Comparison of ENCODE assay signal across 8 mouse cellular contexts in genomic region chr11:59451086-59451485, GRCm38 (mm10). TPM values are rescaled to one million over a fixed set of nuclear protein-coding genes. Genes with fewer than 3 reads are reported as not detected.
DNase-seq lines count a peak whose midpoint lies in the region; ATAC-seq and TF ChIP-seq lines count a peak whose summit lies in the region.

Gene Snap47, minus strand, starts transcription at chr11:59451186.

- ATAC-seq in hindbrain, postnatal 0 days: no peak

- H3K27me3 ChIP-seq in heart, adult 2 months (ENCODE audit: control insufficient read depth, insufficient read depth, low read length): no peaks in the 10 kb centered on the region
- no peaks in the 10 kb centered on the region for H3K27me3 ChIP-seq in MEL (ENCODE audit: control insufficient read depth in 1 of 2, insufficient read depth in 2 of 2, low read length in 2 of 2)
- H3K27me3 ChIP-seq in hindbrain, postnatal 0 days (ENCODE audit: insufficient read depth, low read length): no peaks in the 10 kb centered on the region

- peak within 1 kb of the TSS; percentile 96 for H3K4me2 ChIP-seq in hindbrain, postnatal 0 days (ENCODE audit: low read depth, low read length)

- no peaks in the 10 kb centered on the region for H3K9me3 ChIP-seq in MEL (replicated peaks; ENCODE audit: insufficient read depth, low read length)
- no peaks in the 10 kb centered on the region for H3K9me3 ChIP-seq in hindbrain, postnatal 0 days (ENCODE audit: low read length)

- peak within 1 kb of the TSS; percentile 86 for H3K4me3 ChIP-seq in heart, adult 2 months
- H3K4me3 ChIP-seq in MEL (ENCODE audit: control insufficient read depth in 1 of 2, insufficient read depth in 1 of 2, low read depth in 2 of 2, low read length in 2 of 2) (peak within 1 kb of the TSS; percentile 87 to 95), macrophage (ENCODE audit: inconsistent target) (peak within 1 kb of the TSS; percentile 80)
- peak within 1 kb of the TSS; percentile 77 for H3K4me3 ChIP-seq in hindbrain, postnatal 0 days (ENCODE audit: low read length)

- H3K79me2 ChIP-seq in heart, adult 2 months (replicated peaks; ENCODE audit: control insufficient read depth, insufficient read depth, low read length): no peaks in the 10 kb centered on the region
- H3K79me2 ChIP-seq in MEL (ENCODE audit: control insufficient read depth, insufficient read depth, low read length, poor library complexity) (peaks cover 14% of the 10 kb centered on the region), macrophage (ENCODE audit: inconsistent target) (no peaks in the 10 kb centered on the region)

- H3K36me3 ChIP-seq in heart, adult 2 months (ENCODE audit: control insufficient read depth, insufficient read depth, low read length): no peaks in the 10 kb centered on the region; the same call in 1 of the 2 replicates
- H3K36me3 ChIP-seq in MEL (ENCODE audit: control insufficient read depth in 1 of 2, insufficient read depth in 2 of 2, low read length in 2 of 2) (peaks cover 9 to 10% of the 10 kb centered on the region in 2 experiments), macrophage (ENCODE audit: inconsistent target) (peaks cover 23% of the 10 kb centered on the region)
- peaks cover 18% of the 10 kb centered on the region for H3K36me3 ChIP-seq in hindbrain, postnatal 0 days (ENCODE audit: insufficient read depth, low read length)

- no peak for DNase-seq in heart, adult 2 months
- no peak for DNase-seq in heart, adult 11 months
- peak; percentile 25 for DNase-seq in MEL (ENCODE audit: low read depth, low spot score)
- no peak for DNase-seq in gastrocnemius, adult 18-20 months (ENCODE audit: low spot score)
- DNase-seq in hindbrain, postnatal 0 days (ENCODE audit: low spot score): no peak
- no peak for DNase-seq in natural killer cell, adult 2 months (ENCODE audit: low spot score in 2 of 2)
- DNase-seq in urinary bladder, postnatal 36 days (ENCODE audit: low spot score in 2 of 2): no peak

- peak within 1 kb of the TSS; percentile 98 for H3K9ac ChIP-seq in heart, adult 2 months (ENCODE audit: low read depth, low read length)
- H3K9ac ChIP-seq in MEL (ENCODE audit: control insufficient read depth, low read depth, low read length, poor library complexity, severe bottlenecking): peak within 1 kb of the TSS; percentile 92
- H3K9ac ChIP-seq in hindbrain, postnatal 0 days (replicated peaks; ENCODE audit: low read length): peak within 1 kb of the TSS; percentile 83

- WGBS in heart, adult 2 months: 74% methylated on average over 4 of the region's 4 CpGs
- 82% methylated on average over 4 of the region's 4 CpGs for WGBS in hindbrain, postnatal 0 days
- 96% methylated on average over 4 of the region's 4 CpGs for WGBS in macrophage (ENCODE audit: missing documents)

- no peak for TF ChIP-seq EP300 in heart, adult 2 months (IDR thresholded peaks at IDR 0.05; ENCODE audit: insufficient read depth, low read depth, low read length)
- TF ChIP-seq EP300 in MEL (IDR thresholded peaks at IDR 0.05; ENCODE audit: low read depth in 1 of 2, low read length in 2 of 2): no peak

- no peak for TF ChIP-seq RAD21 in MEL (IDR thresholded peaks at IDR 0.05; ENCODE audit: low read depth, low read length)

- no peak for TF ChIP-seq CTCF in heart, adult 2 months (IDR thresholded peaks at IDR 0.05)
- TF ChIP-seq CTCF in MEL (IDR thresholded peaks at IDR 0.05 in 2 of 3, conservative IDR thresholded peaks at IDR 0.05 in 1 of 3; ENCODE audit: control insufficient read depth in 1 of 3, insufficient read depth in 1 of 3, low read depth in 2 of 3, low read length in 3 of 3, poor library complexity in 1 of 3, severe bottlenecking in 1 of 3): no peak
- TF ChIP-seq CTCF in hindbrain, postnatal 0 days (IDR thresholded peaks at IDR 0.05; ENCODE audit: low read depth): no peak

- peak within 1 kb of the TSS; percentile 91 for H3K27ac ChIP-seq in heart, adult 2 months
- peak within 1 kb of the TSS; percentile 71 for H3K27ac ChIP-seq in MEL (ENCODE audit: control insufficient read depth, low read depth, low read length)
- peak within 1 kb of the TSS; percentile 89 for H3K27ac ChIP-seq in hindbrain, postnatal 0 days
- H3K27ac ChIP-seq in macrophage: peak within 1 kb of the TSS; percentile 51

- no peak for TF ChIP-seq POLR2A in heart, adult 2 months (IDR thresholded peaks at IDR 0.05; ENCODE audit: insufficient read depth, low read depth, low read length)
- TF ChIP-seq POLR2A in MEL (IDR thresholded peaks at IDR 0.05; ENCODE audit: control insufficient read depth in 1 of 2, insufficient read depth in 1 of 2, low read depth in 1 of 2, low read length in 2 of 2, poor library complexity in 1 of 2): no peak

- peaks cover 4% of the 10 kb centered on the region for H3K4me1 ChIP-seq in heart, adult 2 months (ENCODE audit: control insufficient read depth, insufficient read depth, low read length)
- peaks cover 3 to 16% of the 10 kb centered on the region in 2 experiments; a peak in 3 of 4 replicates for H3K4me1 ChIP-seq in MEL (ENCODE audit: control insufficient read depth in 1 of 2, insufficient read depth in 2 of 2, low read length in 2 of 2)
- peaks cover 19% of the 10 kb centered on the region; the same call in 1 of the 2 replicates for H3K4me1 ChIP-seq in hindbrain, postnatal 0 days (ENCODE audit: insufficient read depth, low read length)

- intact Hi-C loops in heart, adult 2 months (cut with DNase I): no loop called here

TF ChIP-seq in MEL, 35 proteins besides CTCF, POLR2A, EP300 and RAD21:
- TF ChIP-seq ETS1 (IDR thresholded peaks at IDR 0.05; ENCODE audit: low read depth, low read length): no peak
- no peak for TF ChIP-seq CHD1 (IDR thresholded peaks at IDR 0.05; ENCODE audit: low read depth, low read length)
- TF ChIP-seq ELF1 (IDR thresholded peaks at IDR 0.05; ENCODE audit: low read depth, low read length): no peak
- no peak for TF ChIP-seq MXI1 (IDR thresholded peaks at IDR 0.05; ENCODE audit: low read depth, low read length)
- TF ChIP-seq JUND (IDR thresholded peaks at IDR 0.05; ENCODE audit: low read depth, low read length): no peak
- TF ChIP-seq MEF2A (IDR thresholded peaks at IDR 0.05; ENCODE audit: extremely low read depth, insufficient replicate concordance, low read depth, low read length, poor library complexity, severe bottlenecking): no peak
- no peak for TF ChIP-seq SIN3A (IDR thresholded peaks at IDR 0.05; ENCODE audit: low read length)
- TF ChIP-seq HCFC1 (IDR thresholded peaks at IDR 0.05; ENCODE audit: low read depth, low read length): no peak
- TF ChIP-seq POLR2AphosphoS2 (IDR thresholded peaks at IDR 0.05; ENCODE audit: low read length): no peak
- no peak for TF ChIP-seq GABPA (IDR thresholded peaks at IDR 0.05; ENCODE audit: low read depth, low read length)
- no peak for TF ChIP-seq SMC3 (IDR thresholded peaks at IDR 0.05; ENCODE audit: low read depth, low read length)
- TF ChIP-seq ZC3H11A (IDR thresholded peaks at IDR 0.05; ENCODE audit: low read depth, low read length): no peak
- TF ChIP-seq MYC (IDR thresholded peaks at IDR 0.05; ENCODE audit: low read depth, low read length): no peak
- TF ChIP-seq USF2 (IDR thresholded peaks at IDR 0.05; ENCODE audit: borderline replicate concordance in 1 of 2, insufficient read depth in 1 of 2, low read depth in 1 of 2, low read length in 2 of 2): no peak
- no peak for TF ChIP-seq ZNF384 (IDR thresholded peaks at IDR 0.05; ENCODE audit: low read depth, low read length)
- no peak for TF ChIP-seq TAL1 (IDR thresholded peaks at IDR 0.05; ENCODE audit: low read length)
- no peak for TF ChIP-seq MAX (IDR thresholded peaks at IDR 0.05; ENCODE audit: low read length)
- no peak for TF ChIP-seq MYB (IDR thresholded peaks at IDR 0.05; ENCODE audit: low read depth, low read length)
TF ChIP-seq in MEL: peak in this region for 0.

RNA-seq across cellular contexts. Expression of gene Snap47, which starts in this region (rescaled TPM):
- 10 to 100 TPM; 37.7 to 42.2 TPM for total RNA-seq in heart, adult 2 months (2021)
- 49.4 and 85.7 TPM in 2 replicates for polyA plus RNA-seq in heart, adult 2 months (2012; rRNA removed)
- 51.0 and 54.1 TPM in 2 replicates for total RNA-seq in MEL (2012; rRNA removed)
- polyA plus RNA-seq in MEL (2012; ENCODE audit: insufficient read depth in 1 of 2, insufficient read length in 2 of 2, low read depth in 1 of 2, low replicate concordance in 2 of 2, missing spikeins in 1 of 2): 10 to 100 TPM in 1 of 2 experiments, not detected in 1; 57.9 TPM
- total RNA-seq in gastrocnemius, adult 18-20 months (2021): 10 to 100 TPM; 23.9 to 24.2 TPM
- 406 and 413 TPM in 2 replicates for total RNA-seq in hindbrain, postnatal 0 days (2014; rRNA removed)
- polyA plus RNA-seq in hindbrain, postnatal 0 days (2015; fragmentation: Nextera tagmentation; extraction: Ambion mirVana): 512 and 537 TPM in 2 replicates
- total RNA-seq in macrophage (2018; cell fraction: chromatin; rRNA removed): 10 to 100 TPM in 13 of 26 experiments, 1 to 10 TPM in 12, under 1 TPM in 1; 0.88 to 23.7 (median 9.3) TPM
- total RNA-seq in macrophage (2018; cell fraction: cytosol; rRNA removed): 10 to 100 TPM; 15.1 to 31.7 (median 20.0) TPM
- 10 to 100 TPM in 13 of 26 experiments, 1 to 10 TPM in 13; 3.4 to 21.8 (median 10.1) TPM for total RNA-seq in macrophage (2018; cell fraction: nucleus; rRNA removed)
- 20.2 to 31.5 TPM (median 30.9 TPM) in 3 replicates for polyA plus RNA-seq in macrophage (2018)
